In genomic region chr8:89042560-89043370, GRCm38 (mm10) we compare ENCODE assay signal across 9 mouse cellular contexts. TPM values are rescaled to one million over a fixed set of nuclear protein-coding genes. Genes with fewer than 3 reads are reported as not detected.
DNase-seq lines count a peak whose midpoint lies in the region; ATAC-seq and TF ChIP-seq lines count a peak whose summit lies in the region.
"Had no signal": no experiment of that assay in that cellular context is flagged by ENCODE, and none has a peak within 500 bp of the region (broad histone marks: within the 10 kb centered on the region; RNA-seq: fewer than 3 reads in every experiment).

No protein-coding gene starts in this region.

- H3K27ac ChIP-seq in brown adipose tissue, adult 24 weeks (replicated peaks; ENCODE audit: low read depth, low read length), result no peak overlapping the region
- H3K27ac ChIP-seq in intestine, embryonic 15.5 days, result peak overlapping the region; percentile 68

- intact Hi-C loops in left cerebral cortex, postnatal 10 days (cut with DNase I), result loop anchor here (5.0 to 10.0 kb wide), 3 partner anchors 265 to 745 kb away; no protein-coding TSS in a partner anchor

- peak overlapping the region; percentile 92 for H3K4me3 ChIP-seq in E14TG2a.4 (replicated peaks; ENCODE audit: low read length)
- H3K4me3 ChIP-seq in brown adipose tissue, adult 24 weeks (ENCODE audit: insufficient read depth, low read depth, low read length), result peak overlapping the region; percentile 41
- H3K4me3 ChIP-seq in intestine, embryonic 15.5 days (replicated peaks), result peak overlapping the region; percentile 52

- WGBS in intestine, embryonic 15.5 days, result under 1% methylated on average over 79 of the region's 80 CpGs

- no peaks in the 10 kb centered on the region for H3K9me3 ChIP-seq in E14TG2a.4 (ENCODE audit: low read length)
- H3K9me3 ChIP-seq in intestine, embryonic 15.5 days, result no peaks in the 10 kb centered on the region

- peak overlapping the region; percentile 59 for H3K9ac ChIP-seq in intestine, embryonic 15.5 days

- ATAC-seq in intestine, embryonic 15.5 days, result peak; percentile 64
- ATAC-seq in inflammation-experienced regulatory T-cells, adult 6 months, result no peak
- ATAC-seq in megakaryocyte, adult 5-6 weeks (ENCODE audit: poor library complexity, severe bottlenecking), result no peak

- no peaks in the 10 kb centered on the region for H3K27me3 ChIP-seq in E14TG2a.4 (ENCODE audit: insufficient read depth, low read length)
- H3K27me3 ChIP-seq in intestine, embryonic 15.5 days (replicated peaks), result peaks cover 78% of the 10 kb centered on the region

- H3K4me1 ChIP-seq in E14TG2a.4 (replicated peaks; ENCODE audit: low read depth, low read length), result peaks cover 67% of the 10 kb centered on the region
- 0 out of 2 replicates have a peak, but pooled peaks cover 3% of the 10 kb centered on the region for H3K4me1 ChIP-seq in brown adipose tissue, adult 24 weeks (ENCODE audit: control insufficient read depth, insufficient read depth, insufficient read length, low read length)
- H3K4me1 ChIP-seq in intestine, embryonic 15.5 days (replicated peaks), result peaks cover 44% of the 10 kb centered on the region

- H3K4me2 ChIP-seq in intestine, embryonic 15.5 days (replicated peaks), result peak overlapping the region; percentile 93

- TF ChIP-seq CTCF in E14TG2a.4 (conservative IDR thresholded peaks at IDR 0.05; ENCODE audit: low read length), result no peak

- peaks cover 27% of the 10 kb centered on the region for H3K36me3 ChIP-seq in E14TG2a.4 (ENCODE audit: insufficient read depth, low read length)
- H3K36me3 ChIP-seq in intestine, embryonic 15.5 days, result no peaks in the 10 kb centered on the region

- peak; percentile 86 for DNase-seq in forelimb bud, embryonic 11.5 days (ENCODE audit: low read depth, low spot score)
- DNase-seq in left cerebral cortex, postnatal 10 days (ENCODE audit: extremely low spot score in 1 of 2, low spot score in 2 of 2), result peak; percentile 83 to 90
- DNase-seq in neural tube, embryonic 10.5 days (ENCODE audit: extremely low spot score, low spot score), result peak; percentile 92

RNA-seq across cellular contexts. Expression of gene Sall1, which starts 1.2 kb away (rescaled TPM):
- not detected in 2 replicates for polyA plus RNA-seq in brown adipose tissue, adult 24 weeks (2012; ENCODE audit: insufficient read depth, insufficient read length, missing spikeins)
- 1.8 and 2.4 TPM in 2 replicates for polyA plus RNA-seq in intestine, embryonic 15.5 days (2015; fragmentation: Nextera tagmentation; extraction: Ambion mirVana)
- total RNA-seq in left cerebral cortex, postnatal 10 days (2021), result 10 to 100 TPM; 14.1 to 15.0 TPM
- not detected for polyA plus RNA-seq in inflammation-experienced regulatory T-cells, adult 6 months (2017; shearing (Covaris generic))
- not detected in 2 replicates for total RNA-seq in megakaryocyte, adult 5-6 weeks (2015)
- total RNA-seq in megakaryocyte, adult 5-6 weeks (2017), result not detected in 2 replicates
- total RNA-seq: neutrophil, adult 5-6 weeks had no signal

Comparison
In these comparisons a context has a peak if more than half of its experiments do, and no peak if none do; other contexts are left out.
1. H3K4me3 ChIP-seq: peak in every context shown above with its lines; median percentile 92 in E14TG2a.4; 52 in intestine, embryonic 15.5 days; 41 in brown adipose tissue, adult 24 weeks.